Mouse (Mus musculus): ENCODE data around the gene Ivns1abp.

DNA sequence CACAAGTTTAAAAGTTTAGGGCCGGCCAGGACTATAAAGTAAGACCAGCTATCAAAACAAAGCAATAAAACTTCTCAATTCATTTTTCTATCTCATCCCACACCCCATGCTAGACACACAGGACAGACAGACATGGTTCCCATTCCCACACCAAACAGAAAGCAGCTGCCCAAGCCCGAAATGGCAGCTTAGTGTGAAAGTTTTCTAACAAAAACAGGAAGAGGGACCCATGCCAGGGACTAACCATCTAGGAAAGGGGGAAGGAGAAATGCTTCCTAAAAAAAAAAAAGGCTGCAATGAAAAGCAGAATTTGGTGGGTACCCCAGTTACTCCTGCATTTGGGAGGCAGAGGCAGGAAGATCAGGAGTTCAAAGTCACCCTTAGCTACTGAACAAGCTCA is 37.2 kb upstream of the Ivns1abp start:
- TF ChIP-seq CTCF (IDR thresholded peaks at IDR 0.05; ENCODE audit: borderline replicate concordance, control insufficient read depth, extremely low read depth, insufficient read depth, low read length, poor library complexity) (no peak), POLR2A (IDR thresholded peaks at IDR 0.05; ENCODE audit: control insufficient read depth, extremely low read depth, insufficient read depth, low read length, poor library complexity) (no peak)

Data from thymus, adult 2 months (tissue).